Mouse (Mus musculus): Measurements from ENCODE around the gene Zyx.
A peak's percentile ranks its signal among the peaks of the same experiment; 100 is the strongest.

GRCm38 (mm10) chr6:42391796-42392330, 42.4 kb downstream of the Zyx start:
- TF ChIP-seq TCF12 (IDR thresholded peaks at IDR 0.05; ENCODE audit: insufficient read depth, poor library complexity, severe bottlenecking), result no peak
- TF ChIP-seq TCF3 (IDR thresholded peaks at IDR 0.05; ENCODE audit: insufficient read length, low read depth), result no peak
- no peak for TF ChIP-seq POLR2A (IDR thresholded peaks at IDR 0.05; ENCODE audit: insufficient read length, low read depth)
- TF ChIP-seq USF1 (IDR thresholded peaks at IDR 0.05; ENCODE audit: low read depth), result no peak
- no peak for TF ChIP-seq E2F4 (IDR thresholded peaks at IDR 0.05; ENCODE audit: insufficient read depth)
- no peak for TF ChIP-seq REST (IDR thresholded peaks at IDR 0.05; ENCODE audit: insufficient read depth, insufficient read length)
- no peak for TF ChIP-seq MAX (IDR thresholded peaks at IDR 0.05; ENCODE audit: low read depth)
- TF ChIP-seq POLR2AphosphoS2 (IDR thresholded peaks at IDR 0.05; ENCODE audit: insufficient read length, low read depth), result no peak
- peak in 2 of 3 experiments; percentile 25 to 47 for TF ChIP-seq MYOD1 (IDR thresholded peaks at IDR 0.05; ENCODE audit: control insufficient read depth in 1 of 3, insufficient read length in 2 of 3, low read depth in 2 of 3)
- TF ChIP-seq CEBPB (IDR thresholded peaks at IDR 0.05; ENCODE audit: insufficient read depth, poor library complexity, severe bottlenecking), result no peak
- no peak for TF ChIP-seq MYOG (IDR thresholded peaks at IDR 0.05; ENCODE audit: control insufficient read depth in 1 of 3, insufficient read depth in 1 of 3, insufficient read length in 2 of 3, low read depth in 2 of 3)
